7 mouse cellular contexts compared by ENCODE assay signal in genomic region chr2:145785758-145786617, GRCm38 (mm10).
DNase-seq lines count a peak whose midpoint lies in the region; ATAC-seq and TF ChIP-seq lines count a peak whose summit lies in the region.

No protein-coding gene starts in this region.

- no peak for TF ChIP-seq EP300 in stomach, postnatal 0 days (optimal IDR thresholded peaks at IDR 0.05)

- H3K36me3 ChIP-seq in hindbrain, postnatal 0 days (ENCODE audit: insufficient read depth, low read length) = no peaks in the 10 kb centered on the region
- H3K36me3 ChIP-seq in limb, embryonic 12.5 days = no peaks in the 10 kb centered on the region
- H3K36me3 ChIP-seq in midbrain, embryonic 12.5 days = no peaks in the 10 kb centered on the region
- H3K36me3 ChIP-seq in stomach, postnatal 0 days (ENCODE audit: control insufficient read depth, insufficient read depth, low read length) = no peaks in the 10 kb centered on the region

- peak; percentile 61 for ATAC-seq in hindbrain, postnatal 0 days
- peak; percentile 66; the same call in 1 of the 2 replicates for ATAC-seq in limb, embryonic 12.5 days (ENCODE audit: insufficient number of reproducible peaks, insufficient read depth, low FRiP score, low TSS enrichment, low read depth)
- ATAC-seq in midbrain, embryonic 12.5 days (ENCODE audit: low FRiP score, low read depth) = peak; percentile 69; the same call in 1 of the 2 replicates
- ATAC-seq in stomach, postnatal 0 days (ENCODE audit: low FRiP score, low TSS enrichment) = peak; percentile 62

- H3K4me2 ChIP-seq in hindbrain, postnatal 0 days (ENCODE audit: low read depth, low read length) = peak overlapping the region; percentile 57
- peak overlapping the region; percentile 65 for H3K4me2 ChIP-seq in limb, embryonic 12.5 days
- H3K4me2 ChIP-seq in midbrain, embryonic 12.5 days (replicated peaks) = peak overlapping the region; percentile 57
- peak overlapping the region; percentile 55 for H3K4me2 ChIP-seq in stomach, postnatal 0 days (replicated peaks; ENCODE audit: low read depth)

- 3% methylated on average over 18 of the region's 18 CpGs for WGBS in hindbrain, postnatal 0 days
- under 1% methylated on average over 18 of the region's 18 CpGs for WGBS in limb, embryonic 12.5 days
- 1% methylated on average over 18 of the region's 18 CpGs for WGBS in midbrain, embryonic 12.5 days
- WGBS in stomach, postnatal 0 days = 4% methylated on average over 18 of the region's 18 CpGs

- peak overlapping the region; percentile 65 for H3K27ac ChIP-seq in hindbrain, postnatal 0 days
- H3K27ac ChIP-seq in limb, embryonic 12.5 days = peak overlapping the region; percentile 93
- H3K27ac ChIP-seq in midbrain, embryonic 12.5 days (replicated peaks) = peak overlapping the region; percentile 32; the same call in 1 of the 2 replicates
- peak overlapping the region; percentile 82 for H3K27ac ChIP-seq in stomach, postnatal 0 days (replicated peaks)

- peak; percentile 34 for TF ChIP-seq CTCF in hindbrain, postnatal 0 days (IDR thresholded peaks at IDR 0.05; ENCODE audit: low read depth)
- peak; percentile 51 for TF ChIP-seq CTCF in stomach, postnatal 0 days (IDR thresholded peaks at IDR 0.05; ENCODE audit: low read depth)

- H3K27me3 ChIP-seq in hindbrain, postnatal 0 days (ENCODE audit: insufficient read depth, low read length) = no peaks in the 10 kb centered on the region
- no peaks in the 10 kb centered on the region for H3K27me3 ChIP-seq in limb, embryonic 12.5 days
- H3K27me3 ChIP-seq in midbrain, embryonic 12.5 days = peaks cover 6% of the 10 kb centered on the region; the same call in 1 of the 2 replicates
- no peaks in the 10 kb centered on the region for H3K27me3 ChIP-seq in stomach, postnatal 0 days (ENCODE audit: control insufficient read depth, insufficient read depth, low read length)

- H3K9me3 ChIP-seq in hindbrain, postnatal 0 days (ENCODE audit: low read length) = no peaks in the 10 kb centered on the region
- H3K9me3 ChIP-seq in limb, embryonic 12.5 days = no peaks in the 10 kb centered on the region
- H3K9me3 ChIP-seq in midbrain, embryonic 12.5 days = no peaks in the 10 kb centered on the region
- no peaks in the 10 kb centered on the region for H3K9me3 ChIP-seq in stomach, postnatal 0 days (ENCODE audit: control insufficient read depth, low read length)

- H3K4me3 ChIP-seq in hindbrain, postnatal 0 days (ENCODE audit: low read length) = peak overlapping the region; percentile 26
- peak overlapping the region; percentile 35 for H3K4me3 ChIP-seq in limb, embryonic 12.5 days (replicated peaks)
- H3K4me3 ChIP-seq in midbrain, embryonic 12.5 days = peak overlapping the region; percentile 30
- H3K4me3 ChIP-seq in stomach, postnatal 0 days (ENCODE audit: low read depth, low read length) = peak overlapping the region; percentile 40

- H3K9ac ChIP-seq in hindbrain, postnatal 0 days (replicated peaks; ENCODE audit: low read length) = peak overlapping the region; percentile 34; the same call in 1 of the 2 replicates
- peak overlapping the region; percentile 38 for H3K9ac ChIP-seq in limb, embryonic 12.5 days (replicated peaks)
- H3K9ac ChIP-seq in midbrain, embryonic 12.5 days (replicated peaks) = peak overlapping the region; percentile 49; the same call in 1 of the 2 replicates
- peak overlapping the region; percentile 51 for H3K9ac ChIP-seq in stomach, postnatal 0 days (ENCODE audit: low read length)

- H3K4me1 ChIP-seq in hindbrain, postnatal 0 days (ENCODE audit: insufficient read depth, low read length) = 0 out of 2 replicates have a peak, but pooled peaks cover 5% of the 10 kb centered on the region
- peaks cover 40% of the 10 kb centered on the region for H3K4me1 ChIP-seq in limb, embryonic 12.5 days (replicated peaks)
- H3K4me1 ChIP-seq in midbrain, embryonic 12.5 days = peaks cover 15% of the 10 kb centered on the region
- peaks cover 6% of the 10 kb centered on the region for H3K4me1 ChIP-seq in stomach, postnatal 0 days (replicated peaks; ENCODE audit: control insufficient read depth, insufficient read depth)

- peak; percentile 46 for DNase-seq in R1 (ENCODE audit: low read depth, low spot score)
- DNase-seq in cerebellum, postnatal 36 days = peak; percentile 15 to 21
- DNase-seq in gastrocnemius, postnatal 25 days = peak; percentile 27
- DNase-seq in hindbrain, postnatal 0 days (ENCODE audit: low spot score) = peak; percentile 68
- peak; percentile 74 for DNase-seq in stomach, postnatal 0 days (ENCODE audit: low spot score)

Comparison
In these comparisons a context has a peak if more than half of its experiments do, and no peak if none do; other contexts are left out.
1. Peak in every context shown above with its lines: DNase-seq, ATAC-seq, H3K4me3 ChIP-seq and H3K27ac ChIP-seq.
2. DNase-seq: peak in every context shown above with its lines; median percentile 74 in stomach, postnatal 0 days; 68 in hindbrain, postnatal 0 days; 46 in R1; 27 in gastrocnemius, postnatal 25 days; 18 in cerebellum, postnatal 36 days.
3. H3K27ac ChIP-seq: peak in every context shown above with its lines; median percentile 93 in limb, embryonic 12.5 days; 82 in stomach, postnatal 0 days; 65 in hindbrain, postnatal 0 days; 32 in midbrain, embryonic 12.5 days.